Mouse (Mus musculus) stomach, postnatal 0 days (tissue): Measurements from ENCODE around the gene Tsc22d1. TPM values are rescaled to one million over a fixed set of nuclear protein-coding genes. Genes with fewer than 3 reads are reported as not detected.

Experiments
- ATAC-seq: fragments of 200-750 bp; cut with Nextera tagmentation; 2 replicates; pipeline ENCODE4 v1.8.0; 2017; ENCODE audit not compliant: low FRiP score, low TSS enrichment
- DNase-seq: peaks from one replicate; pipeline ENCODE4 v3.0.0-alpha.2; 2016; ENCODE audit warnings: low spot score
- H3K27ac ChIP-seq: fragments of 300-500 bp; sonication (generic); replicated peaks from 2 replicates; pipeline ENCODE4 v1.5.1; 2014; ENCODE audit warnings: mild to moderate bottlenecking, control low read depth
- H3K27me3 ChIP-seq: fragments of 300-500 bp; sonication (generic); 2 replicates; pipeline ENCODE4 v1.6.1; 2014; ENCODE audit warnings: low read length; ENCODE audit not compliant: control insufficient read depth, insufficient read depth
- H3K36me3 ChIP-seq: fragments of 300-500 bp; sonication (generic); 2 replicates; pipeline ENCODE4 v1.6.1; 2014; ENCODE audit warnings: low read length, mixed read lengths; ENCODE audit not compliant: control insufficient read depth, insufficient read depth
- H3K4me1 ChIP-seq: fragments of 300-500 bp; sonication (generic); replicated peaks from 2 replicates; pipeline ENCODE4 v1.6.1; 2014; ENCODE audit warnings: antibody characterized with exemption; ENCODE audit not compliant: control insufficient read depth, insufficient read depth
- H3K4me2 ChIP-seq: fragments of 300-500 bp; sonication (generic); replicated peaks from 2 replicates; pipeline ENCODE4 v1.6.1; 2014; ENCODE audit warnings: low read depth, mild to moderate bottlenecking, control low read depth, moderate library complexity
- H3K4me3 ChIP-seq: fragments of 300-500 bp; sonication (generic); 2 replicates; pipeline ENCODE4 v1.5.1; 2014; ENCODE audit warnings: low read depth, low read length, control low read depth
- H3K9ac ChIP-seq: fragments of 300-500 bp; sonication (generic); 2 replicates; pipeline ENCODE4 v1.6.1; 2014; ENCODE audit warnings: mild to moderate bottlenecking, low read length, control low read depth, mixed read lengths
- H3K9me3 ChIP-seq: fragments of 300-500 bp; sonication (generic); 2 replicates; pipeline ENCODE4 v1.6.1; 2016; ENCODE audit warnings: low read length; ENCODE audit not compliant: control insufficient read depth
- CTCF ChIP-seq: IDR thresholded peaks from 2 replicates; pipeline ENCODE4 v1.5.1; 2016; ENCODE audit warnings: antibody characterized with exemption, low read depth, mild to moderate bottlenecking, moderate library complexity
- EP300 ChIP-seq: optimal IDR thresholded peaks from 2 replicates; pipeline ENCODE3; 2016; ENCODE audit warnings: antibody characterized with exemption
- WGBS: fragments of 180-500 bp; shearing (Covaris S2); extraction: QIAGEN DNeasy Blood & Tissue Kit; methylation state at CpG from one replicate; pipeline ENCODE4 v1.1.7; 2014; 5-methylcytosine and 5-hydroxymethylcytosine counted together
- polyA plus RNA-seq: library from polyadenylated mRNA; unstranded; fragments of >200 nt; fragmentation: Nextera tagmentation; extraction: Ambion mirVana; gene quantifications from 2 replicates; pipeline ENCODE4 v1.2.1, GENCODE M21; 2015

Tsc22d1 gene
- polyA plus RNA-seq, 1 experiment from 2014 or later: 310 TPM

GRCm38 (mm10) chr14:76461182-76461775, 46.5 kb downstream of the Tsc22d1 start:
- no peak overlapping the region for H3K27ac ChIP-seq
- no peak for ATAC-seq
- 0 out of 2 replicates have a peak, but pooled peaks cover 2% of the 10 kb centered on the region for H3K4me1 ChIP-seq
- H3K4me3 ChIP-seq: no peak overlapping the region
- no peaks in the 10 kb centered on the region for H3K27me3 ChIP-seq
- H3K9ac ChIP-seq: no peak overlapping the region
- DNase-seq: no peak
- H3K4me2 ChIP-seq: no peak overlapping the region
- TF ChIP-seq EP300 (no peak), CTCF (no peak)
- H3K9me3 ChIP-seq: no peaks in the 10 kb centered on the region
- WGBS: 78% methylated on average over 10 of the region's 10 CpGs
- no peaks in the 10 kb centered on the region for H3K36me3 ChIP-seq

- H3K4me2 ChIP-seq: no peak overlapping the region
- no peak overlapping the region; the same call in 1 of the 2 replicates for H3K27ac ChIP-seq
- H3K4me1 ChIP-seq: 0 out of 2 replicates have a peak, but pooled peaks cover 2% of the 10 kb centered on the region
- H3K4me3 ChIP-seq: no peak overlapping the region
- DNase-seq: no peak
- WGBS: 62% methylated on average over 4 of the region's 4 CpGs
- no peaks in the 10 kb centered on the region for H3K36me3 ChIP-seq
- no peaks in the 10 kb centered on the region for H3K9me3 ChIP-seq
- no peak overlapping the region for H3K9ac ChIP-seq
- TF ChIP-seq EP300 (no peak), CTCF (no peak)
- no peak for ATAC-seq
- H3K27me3 ChIP-seq: no peaks in the 10 kb centered on the region
These were observed 48.8 kb downstream of the Tsc22d1 start for GRCm38 (mm10) chr14:76463414-76464098.

DNA sequence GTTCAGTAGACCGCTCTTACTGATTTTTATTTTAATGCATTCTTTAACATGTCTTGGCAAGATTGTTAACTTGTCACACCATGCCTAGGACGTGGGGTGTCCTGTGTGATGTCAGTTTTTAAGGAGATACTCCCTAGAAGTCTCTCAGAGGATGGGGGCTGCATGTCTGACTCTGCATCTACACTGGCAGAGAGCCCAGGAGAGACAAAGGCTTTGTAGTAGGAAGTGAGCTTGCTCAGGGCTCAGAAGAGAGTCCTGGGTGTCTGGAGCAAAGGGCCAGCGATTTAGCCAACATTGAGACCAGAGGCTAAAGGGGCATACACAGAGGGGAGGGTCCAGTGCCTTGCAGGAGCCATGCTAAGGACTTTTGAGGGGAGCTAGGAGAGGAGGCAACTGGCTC, 50.2 kb downstream of the Tsc22d1 start:
- Histone ChIP-seq H3K36me3 (no peaks in the 10 kb centered on the region), H3K4me1 (0 out of 2 replicates have a peak, but pooled peaks cover 2% of the 10 kb centered on the region), H3K4me2 (no peak overlapping the region), H3K4me3 (no peak overlapping the region), H3K9ac (no peak overlapping the region), H3K27me3 (no peaks in the 10 kb centered on the region), H3K9me3 (no peaks in the 10 kb centered on the region), H3K27ac (no peak overlapping the region)
- ATAC-seq (no peak), DNase-seq (no peak)
- TF ChIP-seq EP300 (no peak), CTCF (no peak)
- WGBS: 64% methylated on average over 3 of the region's 3 CpGs

- TF ChIP-seq CTCF (peak; percentile 85), EP300 (no peak)
- no peak overlapping the region for H3K9ac ChIP-seq
- H3K27ac ChIP-seq: no peak overlapping the region
- H3K36me3 ChIP-seq: no peaks in the 10 kb centered on the region
- DNase-seq (peak; percentile 83), ATAC-seq (peak; percentile 83)
- 36% methylated on average over 18 of the region's 18 CpGs for WGBS
- H3K4me2 ChIP-seq: no peak overlapping the region
- H3K4me3 ChIP-seq: no peak overlapping the region
- H3K27me3 ChIP-seq: no peaks in the 10 kb centered on the region
- no peaks in the 10 kb centered on the region for H3K9me3 ChIP-seq
- 0 out of 2 replicates have a peak, but pooled peaks cover 2% of the 10 kb centered on the region for H3K4me1 ChIP-seq
These were observed 52.0 kb downstream of the Tsc22d1 start for GRCm38 (mm10) chr14:76466641-76467323.

- ATAC-seq (no peak), DNase-seq (no peak)
- Histone ChIP-seq H3K27me3 (no peaks in the 10 kb centered on the region), H3K4me3 (no peak overlapping the region), H3K4me1 (0 out of 2 replicates have a peak, but pooled peaks cover 2% of the 10 kb centered on the region), H3K36me3 (no peaks in the 10 kb centered on the region), H3K9me3 (no peaks in the 10 kb centered on the region), H3K9ac (no peak overlapping the region), H3K27ac (no peak overlapping the region), H3K4me2 (no peak overlapping the region)
- TF ChIP-seq CTCF: no peak
- TF ChIP-seq EP300: no peak
- 54% methylated on average over 11 of the region's 11 CpGs for WGBS
These were observed 53.2 kb downstream of the Tsc22d1 start for GRCm38 (mm10) chr14:76467932-76468331.
